Mouse (Mus musculus) bone marrow macrophage, adult 2 months (primary cell): ENCODE measurements around the gene Snu13. TPM values are rescaled to one million over a fixed set of nuclear protein-coding genes. Genes with fewer than 3 reads are reported as not detected.

Experiments
- H3K27ac ChIP-seq: 2 replicates; pipeline ENCODE4 v1.5.1; 2012; ENCODE audit warnings: low read depth, low read length; ENCODE audit not compliant: insufficient read depth
- H3K4me1 ChIP-seq: 2 replicates; pipeline ENCODE4 v1.6.1; 2012; ENCODE audit warnings: low read length; ENCODE audit not compliant: control insufficient read depth, insufficient read depth
- H3K4me3 ChIP-seq: 2 replicates; pipeline ENCODE4 v1.5.1; 2012; ENCODE audit warnings: mild to moderate bottlenecking, low read length, moderate library complexity; ENCODE audit not compliant: insufficient read depth
- CTCF ChIP-seq: IDR thresholded peaks from 2 replicates; pipeline ENCODE4 v1.5.1; 2012; ENCODE audit warnings: low read depth, mild to moderate bottlenecking, low read length, moderate library complexity
- POLR2A ChIP-seq: IDR thresholded peaks from 2 replicates; pipeline ENCODE4 v1.6.1; 2012; ENCODE audit warnings: mild to moderate bottlenecking, low read depth, low read length, borderline replicate concordance
- polyA plus RNA-seq: library from polyadenylated mRNA; stranded (reverse); fragments of >200 nt; gene quantifications from 2 replicates; pipeline ENCODE4 v1.2.4, GENCODE M21; 2012; ENCODE audit not compliant: missing spikeins, insufficient read depth, insufficient read length

The Snu13 gene
- polyA plus RNA-seq, 1 experiment = 66.2 TPM

- Histone ChIP-seq H3K4me1 (no peaks in the 10 kb centered on the region), H3K27ac (no peak overlapping the region), H3K4me3 (no peak overlapping the region)
- TF ChIP-seq POLR2A = no peak
- peak; percentile 88 for TF ChIP-seq CTCF
Measured at GRCm38 (mm10) chr15:82065511-82065910, 18.1 kb upstream of the Snu13 start.

GRCm38 (mm10) chr15:82063909-82064308, 16.5 kb upstream of the Snu13 start:
- TF ChIP-seq CTCF = no peak
- TF ChIP-seq POLR2A = no peak
- Histone ChIP-seq H3K4me3 (no peak overlapping the region), H3K4me1 (no peaks in the 10 kb centered on the region), H3K27ac (no peak overlapping the region)

- H3K4me1 ChIP-seq = no peaks in the 10 kb centered on the region
- H3K27ac ChIP-seq = no peak within 1 kb of the TSS
- TF ChIP-seq CTCF (no peak), POLR2A (no peak)
- no peak within 1 kb of the TSS for H3K4me3 ChIP-seq
Measured at GRCm38 (mm10) chr15:82058719-82059201, 11.4 kb upstream of the Snu13 start, which contains the start of gene 4930407I10Rik. Gene 4930407I10Rik, plus strand, starts transcription at chr15:82059151.

GRCm38 (mm10) chr15:82052544-82052943, 5.1 kb upstream of the Snu13 start:
- TF ChIP-seq CTCF (no peak), POLR2A (no peak)
- Histone ChIP-seq H3K27ac (no peak overlapping the region), H3K4me1 (no peaks in the 10 kb centered on the region), H3K4me3 (no peak overlapping the region)

- peaks cover 9% of the 10 kb centered on the region for H3K4me1 ChIP-seq
- H3K27ac ChIP-seq = peak overlapping the region; percentile 54
- peak overlapping the region; percentile 91 for H3K4me3 ChIP-seq
- TF ChIP-seq CTCF = no peak
- no peak for TF ChIP-seq POLR2A
Measured at GRCm38 (mm10) chr15:82046246-82046891, 1.0 kb downstream of the Snu13 start.

- Histone ChIP-seq H3K4me1 (peaks cover 9% of the 10 kb centered on the region), H3K27ac (no peak overlapping the region), H3K4me3 (no peak overlapping the region)
- TF ChIP-seq POLR2A (no peak), CTCF (no peak)
Measured at GRCm38 (mm10) chr15:82044166-82044784, 3.1 kb downstream of the Snu13 start.

GRCm38 (mm10) chr15:82040650-82041049, 6.7 kb downstream of the Snu13 start:
- no peak overlapping the region for H3K27ac ChIP-seq
- TF ChIP-seq POLR2A (no peak), CTCF (peak; percentile 82)
- H3K4me1 ChIP-seq = peaks cover 9% of the 10 kb centered on the region
- no peak overlapping the region for H3K4me3 ChIP-seq

GRCm38 (mm10) chr15:82035904-82036689, 11.3 kb downstream of the Snu13 start:
- Histone ChIP-seq H3K4me3 (no peak overlapping the region), H3K4me1 (no peaks in the 10 kb centered on the region), H3K27ac (no peak overlapping the region)
- no peak for TF ChIP-seq CTCF
- no peak for TF ChIP-seq POLR2A

GRCm38 (mm10) chr15:82033762-82034161, 13.6 kb downstream of the Snu13 start, which contains the start of gene Desi1:
Gene Desi1, minus strand, starts transcription at chr15:82033862.
- TF ChIP-seq CTCF (no peak), POLR2A (no peak)
- Histone ChIP-seq H3K27ac (no peak within 1 kb of the TSS), H3K4me1 (no peaks in the 10 kb centered on the region), H3K4me3 (no peak within 1 kb of the TSS)
